Mouse (Mus musculus) CH12.LX (cell line): ENCODE measurements at regions not wholly inside any gene's neighbourhood (a gene's known extent, or its start where the extent isn't known, plus 50 kb on each side); places are given as distances from the start of the nearest gene placed in this dataset.

ENCODE experiments used
- DNase-seq: peaks from one replicate; pipeline ENCODE4 v3.0.0-alpha.2; 2013; ENCODE audit errors: extremely low read depth
- H3K27ac ChIP-seq: 2 replicates; pipeline ENCODE4 v1.5.1; 2012; ENCODE audit warnings: low read depth, mild to moderate bottlenecking, control low read depth, moderate library complexity; ENCODE audit not compliant: insufficient read depth
- H3K27me3 ChIP-seq: replicated peaks from 2 replicates; pipeline ENCODE3; 2012; ENCODE audit warnings: inconsistent platforms
- H3K36me3 ChIP-seq, 2 experiments: replicated peaks in 1 of 2; 2 replicates each; pipeline versions ENCODE3 to v1.6.1; 2012; ENCODE audit warnings: inconsistent platforms in 1 of 2, low read length in 1 of 2, mild to moderate bottlenecking in 1 of 2, mixed read lengths in 1 of 2, moderate library complexity in 1 of 2; ENCODE audit not compliant: control insufficient read depth in 1 of 2, insufficient read depth in 1 of 2
- H3K4me1 ChIP-seq, 2 experiments: 2 replicates each; pipeline ENCODE4 v1.6.1; 2012; ENCODE audit warnings: inconsistent platforms in 1 of 2, moderate library complexity in 1 of 2; ENCODE audit not compliant: insufficient read depth in 2 of 2, control insufficient read depth in 1 of 2
- H3K4me2 ChIP-seq: 2 replicates; pipeline ENCODE4 v1.6.1; 2012; ENCODE audit warnings: low read depth, mild to moderate bottlenecking, control low read depth; ENCODE audit not compliant: poor library complexity, insufficient read depth, severe bottlenecking
- H3K4me3 ChIP-seq, 3 experiments: fragments of 150-350 bp in 1 of 3; sonication (generic) in 1 of 3; replicated peaks in 1 of 3; 2 replicates each; pipeline versions ENCODE3 to v1.5.1; 2011 to 2012; ENCODE audit warnings: low read depth in 2 of 3, low read length in 2 of 3, mild to moderate bottlenecking in 2 of 3, moderate library complexity in 2 of 3, control low read depth in 1 of 3, improper control_type of control experiment in 1 of 3, inconsistent platforms in 1 of 3, mixed read lengths in 1 of 3; ENCODE audit not compliant: poor library complexity in 1 of 3
- H3K79me2 ChIP-seq: replicated peaks from 2 replicates; pipeline ENCODE4 v1.6.1; 2012; ENCODE audit warnings: mild to moderate bottlenecking, moderate library complexity; ENCODE audit not compliant: control insufficient read depth, poor library complexity, insufficient read depth, severe bottlenecking; ENCODE audit errors: extremely low read depth
- H3K9ac ChIP-seq: 2 replicates; pipeline ENCODE4 v1.6.1; 2012; ENCODE audit warnings: low read depth, mild to moderate bottlenecking, control low read depth, moderate library complexity; ENCODE audit not compliant: insufficient read depth
- H3K9me3 ChIP-seq: replicated peaks from 2 replicates; pipeline ENCODE3; 2012; ENCODE audit warnings: low read length, inconsistent platforms, mixed read lengths
- BHLHE40 ChIP-seq: IDR thresholded peaks from 2 replicates; pipeline ENCODE4 v1.6.1; 2011; ENCODE audit warnings: mild to moderate bottlenecking, low read depth, low read length, improper control_type of control experiment
- CHD1 ChIP-seq: IDR thresholded peaks from 2 replicates; pipeline ENCODE4 v1.6.1; 2012; ENCODE audit warnings: low read depth, low read length, improper control_type of control experiment, inconsistent platforms
- CTCF ChIP-seq, 2 experiments: IDR thresholded peaks in 1 of 2; conservative IDR thresholded peaks in 1 of 2; 2 replicates each; pipeline ENCODE4 v1.5.1; 2011 to 2012; ENCODE audit warnings: low read depth in 2 of 2, low read length in 2 of 2, improper control_type of control experiment in 1 of 2, inconsistent platforms in 1 of 2, mild to moderate bottlenecking in 1 of 2, moderate library complexity in 1 of 2
- E2F4 ChIP-seq: IDR thresholded peaks from 2 replicates; pipeline ENCODE4 v1.6.1; 2011; ENCODE audit warnings: low read depth, low read length, improper control_type of control experiment; ENCODE audit not compliant: insufficient replicate concordance
- EP300 ChIP-seq: IDR thresholded peaks from 2 replicates; pipeline ENCODE4 v1.6.1; 2011; ENCODE audit warnings: low read length, improper control_type of control experiment
- ETS1 ChIP-seq: conservative IDR thresholded peaks from 2 replicates; pipeline ENCODE4 v1.6.1; 2012; ENCODE audit warnings: low read depth, mild to moderate bottlenecking, inconsistent platforms, low read length, improper control_type of control experiment, moderate library complexity
- GABPA ChIP-seq: IDR thresholded peaks from 2 replicates; pipeline ENCODE4 v1.6.1; 2012; ENCODE audit warnings: low read depth, low read length, improper control_type of control experiment, inconsistent platforms; ENCODE audit not compliant: insufficient replicate concordance
- IRF4 ChIP-seq: IDR thresholded peaks from 2 replicates; pipeline ENCODE4 v1.6.1; 2014; ENCODE audit warnings: low read depth, mild to moderate bottlenecking, inconsistent platforms, low read length, improper control_type of control experiment
- JUN ChIP-seq: IDR thresholded peaks from 2 replicates; pipeline ENCODE4 v1.6.1; 2011; ENCODE audit warnings: low read depth, mild to moderate bottlenecking, low read length, improper control_type of control experiment, moderate library complexity; ENCODE audit not compliant: insufficient read depth
- MAZ ChIP-seq: IDR thresholded peaks from 2 replicates; pipeline ENCODE4 v1.6.1; 2012; ENCODE audit warnings: low read depth, mild to moderate bottlenecking, inconsistent platforms, low read length, improper control_type of control experiment, moderate library complexity
- NRF1 ChIP-seq: IDR thresholded peaks from 2 replicates; pipeline ENCODE4 v1.6.1; 2014; ENCODE audit warnings: low read depth, mild to moderate bottlenecking, inconsistent platforms, low read length, improper control_type of control experiment, moderate library complexity
- POLR2AphosphoS2 ChIP-seq: IDR thresholded peaks from 2 replicates; pipeline ENCODE4 v1.6.1; 2011; ENCODE audit warnings: low read depth, low read length, improper control_type of control experiment
- RAD21 ChIP-seq: IDR thresholded peaks from 2 replicates; pipeline ENCODE4 v1.6.1; 2011; ENCODE audit warnings: low read depth, mild to moderate bottlenecking, low read length, improper control_type of control experiment, moderate library complexity
- RCOR1 ChIP-seq: conservative IDR thresholded peaks from 2 replicates; pipeline ENCODE4 v1.6.1; 2012; ENCODE audit warnings: low read depth, mild to moderate bottlenecking, inconsistent platforms, low read length, improper control_type of control experiment
- SIN3A ChIP-seq: IDR thresholded peaks from 2 replicates; pipeline ENCODE4 v1.6.1; 2012; ENCODE audit warnings: low read length, improper control_type of control experiment, inconsistent platforms
- SMC3 ChIP-seq: IDR thresholded peaks from 2 replicates; pipeline ENCODE4 v1.6.1; 2011; ENCODE audit warnings: low read depth, low read length, improper control_type of control experiment
- UBTF ChIP-seq: IDR thresholded peaks from 2 replicates; pipeline ENCODE4 v1.6.1; 2012; ENCODE audit warnings: low read depth, mild to moderate bottlenecking, inconsistent platforms, low read length, improper control_type of control experiment, moderate library complexity
- USF1 ChIP-seq: IDR thresholded peaks from 2 replicates; pipeline ENCODE4 v1.6.1; 2014; ENCODE audit warnings: low read depth, mild to moderate bottlenecking, inconsistent platforms, low read length, improper control_type of control experiment
- ZKSCAN1 ChIP-seq: IDR thresholded peaks from 2 replicates; pipeline ENCODE4 v1.6.1; 2012; ENCODE audit warnings: low read depth, inconsistent platforms, low read length, improper control_type of control experiment, borderline replicate concordance
- ZNF384 ChIP-seq: IDR thresholded peaks from 2 replicates; pipeline ENCODE4 v1.6.1; 2012; ENCODE audit warnings: low read depth, low read length, improper control_type of control experiment, inconsistent platforms
- dilution Hi-C: fragments of 300-500 bp; cut with MboI; formaldehyde crosslinking; loops from 2 replicates; pipeline ENCODE4 v1.14.3; 2020; ENCODE audit warnings: low sequenced_read_pairs; ENCODE audit not compliant: extremely low pct_unique_long_range_greater_than_20kb, extremely low pct_ligation_motif_present
- in situ Hi-C: fragments of 300-500 bp; cut with MboI; formaldehyde crosslinking; loops from 3 replicates; pipeline ENCODE4 v1.14.3; 2019; ENCODE audit warnings: low sequenced_read_pairs, low pct_ligation_motif_present, low pct_unique_long_range_greater_than_20kb, mixed read lengths

- no peak for DNase-seq
- no peak overlapping the region for H3K4me3 ChIP-seq
- 0 out of 4 replicates have a peak, but pooled peaks cover 0 to 2% of the 10 kb centered on the region in 2 experiments for H3K4me1 ChIP-seq
- dilution Hi-C loops (no loop called here), in situ Hi-C loops (no loop called here)
- TF ChIP-seq USF1, result no peak
- no peak for TF ChIP-seq ZNF384
- no peak for TF ChIP-seq JUN
- no peak for TF ChIP-seq RAD21
- TF ChIP-seq UBTF, result no peak
- TF ChIP-seq GABPA, result no peak
- TF ChIP-seq MAZ, result no peak
- TF ChIP-seq ETS1, result no peak
- no peak for TF ChIP-seq NRF1
- TF ChIP-seq POLR2AphosphoS2, result no peak
- no peak for TF ChIP-seq SIN3A
- no peak for TF ChIP-seq ZKSCAN1
- TF ChIP-seq RCOR1, result no peak
- TF ChIP-seq CTCF (conservative IDR thresholded peaks at IDR 0.05 in 1 of 2, IDR thresholded peaks at IDR 0.05 in 1 of 2; ENCODE audit: low read depth in 2 of 2, low read length in 2 of 2), result no peak
- TF ChIP-seq SMC3, result no peak
- no peak for TF ChIP-seq EP300
- TF ChIP-seq CHD1, result no peak
- no peak for TF ChIP-seq E2F4
- no peak for TF ChIP-seq IRF4
- no peak overlapping the region for H3K27ac ChIP-seq
- no peaks in the 10 kb centered on the region for H3K79me2 ChIP-seq
- no peaks in the 10 kb centered on the region for H3K36me3 ChIP-seq
- no peaks in the 10 kb centered on the region for H3K9me3 ChIP-seq
- no peaks in the 10 kb centered on the region for H3K27me3 ChIP-seq
- no peak overlapping the region for H3K9ac ChIP-seq
- no peak overlapping the region for H3K4me2 ChIP-seq
Measured at GRCm38 (mm10) chr5:74832011-74832410, 129.3 kb upstream of the Lnx1 start.

GRCm38 (mm10) chr5:74830646-74831045, 127.9 kb upstream of the Lnx1 start:
- dilution Hi-C loops, result no loop called here
- no peak for DNase-seq

More at GRCm38 (mm10) chr5:74830646-74831045, 127.9 kb upstream of the Lnx1 start:
- Histone ChIP-seq H3K27ac (no peak overlapping the region), H3K4me3 (no peak overlapping the region), H3K27me3 (no peaks in the 10 kb centered on the region), H3K79me2 (no peaks in the 10 kb centered on the region), H3K4me1 (0 out of 4 replicates have a peak, but pooled peaks cover 0 to 2% of the 10 kb centered on the region in 2 experiments), H3K36me3 (no peaks in the 10 kb centered on the region), H3K4me2 (no peak overlapping the region), H3K9ac (no peak overlapping the region), H3K9me3 (no peaks in the 10 kb centered on the region)
- no peak for TF ChIP-seq CTCF (conservative IDR thresholded peaks at IDR 0.05 in 1 of 2, IDR thresholded peaks at IDR 0.05 in 1 of 2; ENCODE audit: low read depth in 2 of 2, low read length in 2 of 2)
- TF ChIP-seq USF1, result no peak
- peak; percentile 44 for TF ChIP-seq BHLHE40
- in situ Hi-C loops, result no loop called here
